Mouse (Mus musculus): ENCODE measurements around the gene Tyw1. TPM values are rescaled to one million over a fixed set of nuclear protein-coding genes. Genes with fewer than 3 reads are reported as not detected.

The Tyw1 gene
- 32.9 and 33.7 TPM in 2 replicates for polyA plus RNA-seq (2016; fragmentation: Nextera tagmentation; extraction: Ambion mirVana)

GRCm38 (mm10) chr5:130255017-130255720, at the start of gene Tyw1, which contains the start of gene Sbds:
Gene Tyw1, plus strand, starts transcription at chr5:130255619.
Gene Sbds, minus strand, starts transcription at chr5:130255530.
- under 1% methylated on average over 52 of the region's 52 CpGs for WGBS
- H3K36me3 ChIP-seq = peaks cover 39% of the 10 kb centered on the region
- peak; percentile 97 for DNase-seq (ENCODE audit: low spot score)
- H3K27me3 ChIP-seq (ENCODE audit: insufficient read depth, poor library complexity, severe bottlenecking) = no peaks in the 10 kb centered on the region
- H3K4me3 ChIP-seq = peak within 1 kb of the TSS; percentile 71
- H3K9me3 ChIP-seq = no peaks in the 10 kb centered on the region
- H3K4me1 ChIP-seq (replicated peaks) = peaks cover 23% of the 10 kb centered on the region
- peak within 1 kb of the TSS; percentile 91 for H3K27ac ChIP-seq

GRCm38 (mm10) chr5:130207299-130207698, 48.1 kb upstream of the Tyw1 start:
- H3K27ac ChIP-seq = no peak overlapping the region
- no peaks in the 10 kb centered on the region for H3K9me3 ChIP-seq
- H3K4me1 ChIP-seq (replicated peaks) = no peaks in the 10 kb centered on the region
- WGBS = 94% methylated on average over 4 of the region's 4 CpGs
- DNase-seq (ENCODE audit: low spot score) = no peak
- no peaks in the 10 kb centered on the region for H3K27me3 ChIP-seq (ENCODE audit: insufficient read depth, poor library complexity, severe bottlenecking)
- H3K4me3 ChIP-seq = no peak overlapping the region
- H3K36me3 ChIP-seq = peaks cover 80% of the 10 kb centered on the region

GRCm38 (mm10) chr5:130212956-130213355, 42.5 kb upstream of the Tyw1 start:
- Histone ChIP-seq H3K36me3 (peaks cover 65% of the 10 kb centered on the region), H3K27ac (no peak overlapping the region), H3K27me3 (ENCODE audit: insufficient read depth, poor library complexity, severe bottlenecking) (no peaks in the 10 kb centered on the region), H3K4me3 (no peak overlapping the region), H3K9me3 (0 out of 2 replicates have a peak, but pooled peaks cover 3% of the 10 kb centered on the region), H3K4me1 (replicated peaks) (no peaks in the 10 kb centered on the region)
- 92% methylated on average over 11 of the region's 11 CpGs for WGBS
- no peak for DNase-seq (ENCODE audit: low spot score)

- H3K4me1 ChIP-seq (replicated peaks) = peaks cover 10% of the 10 kb centered on the region
- 86% methylated on average over 7 of the region's 7 CpGs for WGBS
- no peak within 1 kb of the TSS for H3K4me3 ChIP-seq
- no peak for DNase-seq (ENCODE audit: low spot score)
- 0 out of 2 replicates have a peak, but pooled peaks cover 7% of the 10 kb centered on the region for H3K9me3 ChIP-seq
- no peaks in the 10 kb centered on the region for H3K27me3 ChIP-seq (ENCODE audit: insufficient read depth, poor library complexity, severe bottlenecking)
- H3K27ac ChIP-seq = no peak within 1 kb of the TSS
- peaks cover 33% of the 10 kb centered on the region for H3K36me3 ChIP-seq
Observed at GRCm38 (mm10) chr5:130216781-130217180, 38.6 kb upstream of the Tyw1 start, which contains the start of gene Tmem248. Gene Tmem248, plus strand, starts transcription at chr5:130217081.

- Histone ChIP-seq H3K27ac (no peak overlapping the region), H3K27me3 (ENCODE audit: insufficient read depth, poor library complexity, severe bottlenecking) (no peaks in the 10 kb centered on the region), H3K9me3 (0 out of 2 replicates have a peak, but pooled peaks cover 7% of the 10 kb centered on the region), H3K4me1 (replicated peaks) (peaks cover 10% of the 10 kb centered on the region), H3K4me3 (no peak overlapping the region), H3K36me3 (peaks cover 27% of the 10 kb centered on the region)
- no peak for DNase-seq (ENCODE audit: low spot score)
- WGBS = 96% methylated on average over 4 of the region's 4 CpGs
Observed at GRCm38 (mm10) chr5:130217406-130217805, 38.0 kb upstream of the Tyw1 start.

GRCm38 (mm10) chr5:130218336-130218735, 37.1 kb upstream of the Tyw1 start:
- Histone ChIP-seq H3K9me3 (0 out of 2 replicates have a peak, but pooled peaks cover 7% of the 10 kb centered on the region), H3K4me1 (replicated peaks) (peaks cover 16% of the 10 kb centered on the region), H3K36me3 (peaks cover 17% of the 10 kb centered on the region), H3K27ac (no peak overlapping the region), H3K27me3 (ENCODE audit: insufficient read depth, poor library complexity, severe bottlenecking) (no peaks in the 10 kb centered on the region), H3K4me3 (no peak overlapping the region)
- WGBS = 90% methylated on average over 5 of the region's 5 CpGs
- no peak for DNase-seq (ENCODE audit: low spot score)

- Histone ChIP-seq H3K4me3 (peak overlapping the region; percentile 88), H3K4me1 (replicated peaks) (peaks cover 24% of the 10 kb centered on the region), H3K27ac (peak overlapping the region; percentile 94), H3K9me3 (0 out of 2 replicates have a peak, but pooled peaks cover 7% of the 10 kb centered on the region), H3K36me3 (peaks cover 8% of the 10 kb centered on the region), H3K27me3 (ENCODE audit: insufficient read depth, poor library complexity, severe bottlenecking) (no peaks in the 10 kb centered on the region)
- 47% methylated on average over 2 of the region's 2 CpGs for whole genome bisulfite sequencing
- no peak for DNase-seq (ENCODE audit: low spot score)
Observed at GRCm38 (mm10) chr5:130221316-130221715, 34.1 kb upstream of the Tyw1 start.

GRCm38 (mm10) chr5:130221760-130222145, 33.7 kb upstream of the Tyw1 start:
- Histone ChIP-seq H3K27me3 (ENCODE audit: insufficient read depth, poor library complexity, severe bottlenecking) (no peaks in the 10 kb centered on the region), H3K4me1 (replicated peaks) (peaks cover 24% of the 10 kb centered on the region), H3K36me3 (peaks cover 8% of the 10 kb centered on the region), H3K4me3 (peak overlapping the region; percentile 88), H3K9me3 (0 out of 2 replicates have a peak, but pooled peaks cover 7% of the 10 kb centered on the region), H3K27ac (peak overlapping the region; percentile 94)
- under 1% methylated on average over 10 of the region's 10 CpGs for WGBS
- no peak for DNase-seq (ENCODE audit: low spot score)

GRCm38 (mm10) chr5:130222146-130223004, 33.0 kb upstream of the Tyw1 start:
- DNase-seq (ENCODE audit: low spot score) = peak; percentile 94
- 0 out of 2 replicates have a peak, but pooled peaks cover 7% of the 10 kb centered on the region for H3K9me3 ChIP-seq
- H3K27me3 ChIP-seq (ENCODE audit: insufficient read depth, poor library complexity, severe bottlenecking) = no peaks in the 10 kb centered on the region
- H3K36me3 ChIP-seq = peaks cover 8% of the 10 kb centered on the region
- WGBS = under 1% methylated on average over 88 of the region's 88 CpGs
- H3K4me1 ChIP-seq (replicated peaks) = peaks cover 24% of the 10 kb centered on the region
- H3K4me3 ChIP-seq = peak overlapping the region; percentile 88
- peak overlapping the region; percentile 94 for H3K27ac ChIP-seq

- Histone ChIP-seq H3K27me3 (ENCODE audit: insufficient read depth, poor library complexity, severe bottlenecking) (no peaks in the 10 kb centered on the region), H3K27ac (no peak overlapping the region), H3K4me3 (no peak overlapping the region), H3K9me3 (no peaks in the 10 kb centered on the region), H3K4me1 (replicated peaks) (peaks cover 15% of the 10 kb centered on the region), H3K36me3 (peaks cover 38% of the 10 kb centered on the region)
- no peak for DNase-seq (ENCODE audit: low spot score)
- WGBS = 97% methylated on average over 3 of the region's 3 CpGs
Observed at GRCm38 (mm10) chr5:130226790-130227189, 28.6 kb upstream of the Tyw1 start.

- Histone ChIP-seq H3K27ac (no peak overlapping the region), H3K27me3 (ENCODE audit: insufficient read depth, poor library complexity, severe bottlenecking) (no peaks in the 10 kb centered on the region), H3K9me3 (no peaks in the 10 kb centered on the region), H3K36me3 (peaks cover 51% of the 10 kb centered on the region), H3K4me3 (no peak overlapping the region), H3K4me1 (replicated peaks) (peaks cover 11% of the 10 kb centered on the region)
- WGBS = 89% methylated on average over 4 of the region's 4 CpGs
- no peak for DNase-seq (ENCODE audit: low spot score)
Observed at GRCm38 (mm10) chr5:130228120-130228519, 27.3 kb upstream of the Tyw1 start.

GRCm38 (mm10) chr5:130236302-130236701, 19.1 kb upstream of the Tyw1 start:
- 95% methylated on average over 8 of the region's 8 CpGs for WGBS
- Histone ChIP-seq H3K27ac (no peak overlapping the region), H3K9me3 (no peaks in the 10 kb centered on the region), H3K36me3 (peaks cover 100% of the 10 kb centered on the region), H3K27me3 (ENCODE audit: insufficient read depth, poor library complexity, severe bottlenecking) (no peaks in the 10 kb centered on the region), H3K4me3 (no peak overlapping the region), H3K4me1 (replicated peaks) (no peaks in the 10 kb centered on the region)
- no peak for DNase-seq (ENCODE audit: low spot score)
